Mouse (Mus musculus): ENCODE measurements around the gene Olfr839-ps1.

The Olfr839-ps1 gene

GRCm38 (mm10) chr9:19177212-19177611, at the start of gene Olfr839-ps1:
Gene Olfr839-ps1 (minus strand): TSS chr9:19177312.
- DNase-seq = no peak

GRCm38 (mm10) chr9:19136017-19136416, 41.1 kb downstream of the Olfr839-ps1 start, which contains the start of gene Olfr837:
Gene Olfr837 (plus strand): TSS chr9:19136317.
- no peak for DNase-seq

DNA sequence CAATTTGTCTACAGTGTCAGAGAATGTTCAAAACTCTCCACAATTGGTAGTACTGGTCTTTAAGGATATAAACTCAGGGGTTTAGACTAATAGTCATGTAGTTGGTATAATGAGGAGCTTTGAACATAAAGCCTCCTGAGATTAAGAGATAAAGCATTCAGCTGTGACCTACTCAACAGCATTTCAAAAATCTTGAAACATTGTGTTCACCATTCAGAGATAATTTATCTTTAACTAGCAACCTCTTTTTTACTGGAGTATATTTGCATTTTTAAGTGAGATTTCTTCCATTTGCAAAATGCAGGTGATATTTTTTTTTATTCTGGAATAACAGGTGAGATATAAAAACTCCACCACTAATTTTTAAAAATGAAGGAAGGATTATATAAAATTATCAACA, 57.0 kb downstream of the Olfr839-ps1 start, which contains the start of gene Olfr836:
TSS of gene Olfr836 (plus strand) at position 301 of the 400 bp plus-strand sequence.
- no peak for DNase-seq

All from cerebellum, postnatal 36 days (tissue).